Comparison of ENCODE assay signal across 25 mouse cellular contexts in the genomic region with DNA sequence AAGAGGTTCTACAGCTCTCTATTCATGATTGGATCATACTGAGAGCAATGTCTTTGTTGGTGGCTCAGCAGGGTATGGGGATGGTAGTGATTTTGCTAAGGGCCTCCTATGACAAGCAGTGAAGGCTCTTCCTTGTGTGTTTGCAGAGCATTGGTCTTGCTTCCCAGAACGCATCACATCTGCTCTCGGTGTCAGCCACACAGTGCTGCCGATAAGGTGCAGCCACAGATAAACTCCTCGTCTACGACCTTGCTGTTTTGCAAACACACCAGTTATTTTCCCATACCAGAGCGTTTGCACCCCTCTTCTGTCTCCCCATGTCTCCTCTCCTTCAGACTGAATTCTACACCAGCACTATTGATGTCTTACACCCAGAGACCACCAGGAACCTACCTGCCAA.
DNase-seq lines count a peak whose midpoint lies in the region; ATAC-seq and TF ChIP-seq lines count a peak whose summit lies in the region.
"Had no signal": no experiment of that assay in that cellular context is flagged by ENCODE, and none has a peak within 500 bp of the region (broad histone marks: within the 10 kb centered on the region; RNA-seq: fewer than 3 reads in every experiment).

No protein-coding gene starts in this region.

- peak overlapping the region; percentile 65; the same call in 1 of the 2 replicates for H3K27ac ChIP-seq in intestine, embryonic 14.5 days (ENCODE audit: low read depth)
- H3K27ac ChIP-seq in intestine, postnatal 0 days (ENCODE audit: low read depth, low read length): no peak overlapping the region
- H3K27ac ChIP-seq in lung, postnatal 0 days (ENCODE audit: low read length): 0 out of 2 replicates have a peak overlapping the region, but pooled peaks have one; percentile 32
- peak overlapping the region; percentile 55; the same call in 1 of the 2 replicates for H3K27ac ChIP-seq in limb, embryonic 10.5 days
- H3K27ac ChIP-seq: heart, embryonic 13.5 days; layer of hippocampus, adult 2 months; liver, embryonic 14.5 days; midbrain, embryonic 13.5 days; neural tube, embryonic 15.5 days had no signal

- no peak for ATAC-seq in intestine, embryonic 14.5 days (replicated peaks; ENCODE audit: low FRiP score, low TSS enrichment, low read depth)
- no peak for ATAC-seq in intestine, postnatal 0 days
- ATAC-seq in lung, postnatal 0 days: no peak
- peak; percentile 24; the same call in 1 of the 2 replicates for ATAC-seq in megakaryocyte-erythroid progenitor cell, adult 5-6 weeks (replicated peaks; ENCODE audit: low FRiP score, low TSS enrichment, poor library complexity, severe bottlenecking)
- ATAC-seq: CD4-positive, CD25-positive, alpha-beta regulatory T cell, adult 4 months; forebrain, embryonic 16.5 days; midbrain, embryonic 13.5 days had no signal

- no peaks in the 10 kb centered on the region for H3K9me3 ChIP-seq in intestine, embryonic 14.5 days (ENCODE audit: control insufficient read depth, low read length)
- H3K9me3 ChIP-seq in intestine, postnatal 0 days (ENCODE audit: control insufficient read depth): no peaks in the 10 kb centered on the region
- no peaks in the 10 kb centered on the region for H3K9me3 ChIP-seq in lung, postnatal 0 days (ENCODE audit: low read length)
- no peaks in the 10 kb centered on the region for H3K9me3 ChIP-seq in limb, embryonic 10.5 days (replicated peaks)
- H3K9me3 ChIP-seq: embryonic facial prominence, embryonic 13.5 days; heart, embryonic 13.5 days; megakaryocyte, embryonic 14.5 days; midbrain, embryonic 13.5 days; neural tube, embryonic 15.5 days had no signal

- H3K27me3 ChIP-seq in intestine, embryonic 14.5 days (replicated peaks; ENCODE audit: control insufficient read depth, insufficient read depth, low read length): no peaks in the 10 kb centered on the region
- no peaks in the 10 kb centered on the region for H3K27me3 ChIP-seq in intestine, postnatal 0 days (replicated peaks; ENCODE audit: control insufficient read depth, insufficient read depth, low read length)
- no peaks in the 10 kb centered on the region for H3K27me3 ChIP-seq in lung, postnatal 0 days (replicated peaks; ENCODE audit: insufficient read depth, low read length)
- no peaks in the 10 kb centered on the region for H3K27me3 ChIP-seq in limb, embryonic 10.5 days (ENCODE audit: low read depth, poor library complexity, severe bottlenecking)
- H3K27me3 ChIP-seq: embryonic facial prominence, embryonic 13.5 days; heart, embryonic 13.5 days; megakaryocyte, embryonic 14.5 days; midbrain, embryonic 13.5 days; neural tube, embryonic 15.5 days had no signal

- no peak overlapping the region for H3K4me2 ChIP-seq in intestine, embryonic 14.5 days (ENCODE audit: low read length)
- H3K4me2 ChIP-seq in intestine, postnatal 0 days (replicated peaks; ENCODE audit: low read depth): no peak overlapping the region
- no peak overlapping the region for H3K4me2 ChIP-seq in lung, postnatal 0 days (replicated peaks; ENCODE audit: low read depth, low read length)
- H3K4me2 ChIP-seq: embryonic facial prominence, embryonic 13.5 days; heart, embryonic 13.5 days; midbrain, embryonic 13.5 days; neural tube, embryonic 15.5 days had no signal

- H3K36me3 ChIP-seq in intestine, embryonic 14.5 days (ENCODE audit: control insufficient read depth, insufficient read depth, low read length): no peaks in the 10 kb centered on the region
- no peaks in the 10 kb centered on the region for H3K36me3 ChIP-seq in intestine, postnatal 0 days (ENCODE audit: control insufficient read depth, insufficient read depth)
- no peaks in the 10 kb centered on the region for H3K36me3 ChIP-seq in lung, postnatal 0 days (ENCODE audit: insufficient read depth, low read length)
- H3K36me3 ChIP-seq in limb, embryonic 10.5 days: no peaks in the 10 kb centered on the region
- H3K36me3 ChIP-seq: embryonic facial prominence, embryonic 13.5 days; heart, embryonic 13.5 days; midbrain, embryonic 13.5 days; neural tube, embryonic 15.5 days had no signal

- no peak for DNase-seq in intestine, embryonic 14.5 days (ENCODE audit: low spot score)
- DNase-seq in lung, postnatal 0 days (ENCODE audit: low spot score): no peak
- no peak for DNase-seq in lung, postnatal 4 days
- DNase-seq in limb, embryonic 10.5 days (ENCODE audit: low spot score): no peak
- DNase-seq in thymus, postnatal 4 days: no peak
- DNase-seq: adrenal gland, postnatal 25 days; cerebellum, adult 11-12 months; cerebellum, adult 9-11 months; kidney, adult 2 months; kidney, postnatal 36 days; layer of hippocampus, postnatal 36 days; left cerebral cortex, postnatal 4 days; liver had no signal

- TF ChIP-seq CTCF in intestine, postnatal 0 days (IDR thresholded peaks at IDR 0.05; ENCODE audit: low read depth): no peak
- no peak for TF ChIP-seq CTCF in lung, postnatal 0 days (IDR thresholded peaks at IDR 0.05)

- WGBS in intestine, embryonic 14.5 days: 74% methylated on average over 6 of the region's 6 CpGs
- WGBS in intestine, postnatal 0 days: 62% methylated on average over 6 of the region's 6 CpGs
- WGBS in lung, postnatal 0 days: 76% methylated on average over 6 of the region's 6 CpGs
- WGBS in limb, embryonic 10.5 days: 90% methylated on average over 6 of the region's 6 CpGs

- no peak overlapping the region for H3K9ac ChIP-seq in intestine, embryonic 14.5 days (ENCODE audit: low read length)
- H3K9ac ChIP-seq in intestine, postnatal 0 days (ENCODE audit: low read depth, low read length): no peak overlapping the region
- H3K9ac ChIP-seq in lung, postnatal 0 days (replicated peaks; ENCODE audit: low read depth): no peak overlapping the region
- H3K9ac ChIP-seq: embryonic facial prominence, embryonic 13.5 days; heart, embryonic 13.5 days; liver, embryonic 14.5 days; midbrain, embryonic 13.5 days; neural tube, embryonic 15.5 days had no signal

- no peak for TF ChIP-seq EP300 in lung, postnatal 0 days (IDR thresholded peaks at IDR 0.05)

- H3K4me3 ChIP-seq in intestine, embryonic 14.5 days (ENCODE audit: low read depth, low read length): no peak overlapping the region
- no peak overlapping the region for H3K4me3 ChIP-seq in intestine, postnatal 0 days (ENCODE audit: low read depth, low read length)
- H3K4me3 ChIP-seq in lung, postnatal 0 days (ENCODE audit: low read depth, low read length): no peak overlapping the region
- no peak overlapping the region for H3K4me3 ChIP-seq in limb, embryonic 10.5 days
- H3K4me3 ChIP-seq: embryonic facial prominence, embryonic 13.5 days; erythroblast, embryonic 14.5 days; heart, embryonic 13.5 days; layer of hippocampus, adult 2 months; midbrain, embryonic 13.5 days; neural tube, embryonic 15.5 days had no signal

- peaks cover 16% of the 10 kb centered on the region for H3K4me1 ChIP-seq in intestine, embryonic 14.5 days (replicated peaks; ENCODE audit: control insufficient read depth, insufficient read depth, low read length)
- no peaks in the 10 kb centered on the region for H3K4me1 ChIP-seq in intestine, postnatal 0 days (replicated peaks; ENCODE audit: control insufficient read depth, insufficient read depth, low read length)
- 0 out of 2 replicates have a peak, but pooled peaks cover 4% of the 10 kb centered on the region for H3K4me1 ChIP-seq in lung, postnatal 0 days (ENCODE audit: insufficient read depth, low read depth, low read length)
- H3K4me1 ChIP-seq in limb, embryonic 10.5 days: peaks cover 30% of the 10 kb centered on the region
